Mouse (Mus musculus): ENCODE results near the gene Cyb5r4. TPM values are rescaled to one million over a fixed set of nuclear protein-coding genes. Genes with fewer than 3 reads are reported as not detected.
"Not testable (repeated sequence)": the region's sequence is repeated elsewhere in the genome, so short reads cannot be mapped to it uniquely, and the experiment has no call there.

The Cyb5r4 gene
- total RNA-seq (2021): 10 to 100 TPM; 33.2 to 33.5 TPM
- long read RNA-seq, experiment 1, transcript Cyb5r4-201 (16 exons, 2,644 nt): major isoform, 34 of 63 reads
- long read RNA-seq, experiment 1, partial matches to known transcripts: 0 of 63 reads
- long read RNA-seq, experiment 1, other reads (novel, unspliced or antisense): 29 of 63 reads
- long read RNA-seq, experiment 2, transcript Cyb5r4-201 (16 exons, 2,644 nt): major isoform, 36 of 60 reads
- long read RNA-seq, experiment 2, partial matches to known transcripts: 3 of 60 reads
- long read RNA-seq, experiment 2, other reads (novel, unspliced or antisense): 21 of 60 reads

DNA sequence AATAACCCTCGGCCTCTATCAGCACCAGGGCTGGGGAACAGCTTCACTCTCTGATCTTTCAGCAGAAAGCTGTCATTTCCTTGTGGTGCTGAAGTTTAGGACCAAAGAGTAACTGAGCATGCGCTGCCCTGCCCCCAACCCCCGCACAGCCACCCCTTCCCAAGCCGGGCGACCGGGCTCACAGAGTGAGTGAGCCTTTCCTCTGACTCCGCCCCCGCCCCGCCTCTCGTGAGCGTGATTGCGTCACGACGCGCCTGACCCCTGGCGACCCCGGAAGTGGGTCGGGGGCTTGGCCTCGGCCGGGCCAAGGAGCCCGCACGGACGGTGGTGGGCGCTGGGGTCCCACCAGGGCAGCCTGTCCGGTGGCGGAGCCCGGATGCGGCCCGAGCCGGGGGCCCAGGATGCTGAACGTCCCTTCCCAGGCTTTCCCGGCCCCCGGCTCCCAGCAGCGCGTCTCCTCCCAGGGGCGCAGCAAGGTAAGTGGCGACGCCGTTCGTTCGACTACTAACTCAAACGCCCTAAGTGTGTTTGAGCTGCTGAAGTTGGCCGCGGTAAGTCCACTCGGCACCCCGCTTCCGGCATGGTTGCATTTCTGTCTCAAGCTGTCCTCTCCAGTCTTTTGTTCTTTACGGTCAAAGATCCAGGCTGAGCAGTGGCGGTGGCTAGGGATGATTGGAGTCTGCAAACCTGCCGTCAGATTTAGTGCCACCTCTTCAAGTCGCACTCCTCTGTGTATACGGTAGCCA lies at the start of gene Cyb5r4:
Gene Cyb5r4, plus strand, starts transcription at position 237 of the 746 bp plus-strand sequence.
- no peak for TF ChIP-seq CTCF (conservative IDR thresholded peaks at IDR 0.05)
- peak within 1 kb of the TSS; percentile 85 for H3K27ac ChIP-seq
- H3K4me3 ChIP-seq: peak within 1 kb of the TSS; percentile 88
- peak; percentile 93 to 95 for DNase-seq (ENCODE audit: low spot score in 2 of 2)

DNA sequence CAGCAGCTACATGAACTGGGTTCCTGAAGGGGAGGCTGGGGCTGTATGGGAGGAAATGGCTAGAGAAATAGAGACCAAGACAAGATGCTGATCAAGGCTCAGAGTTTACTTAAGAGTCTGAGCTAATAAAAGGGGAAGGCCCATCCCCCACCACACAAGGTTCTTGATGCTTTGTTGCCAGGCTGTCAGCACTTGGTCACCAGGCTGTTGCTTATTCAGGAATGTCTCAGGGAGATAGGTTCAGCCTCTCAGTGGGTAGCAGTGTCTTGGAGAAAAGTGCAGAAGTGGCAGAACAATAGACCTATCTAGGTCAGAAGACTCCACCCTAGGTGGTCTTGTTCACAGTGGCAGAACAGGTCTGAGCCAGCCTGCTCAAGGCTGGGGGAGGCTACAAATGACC lies 49.3 kb upstream of the Cyb5r4 start:
- H3K27ac ChIP-seq; DNase-seq (ENCODE audit: low spot score in 2 of 2); H3K4me3 ChIP-seq: not testable (repeated sequence)

- DNase-seq (ENCODE audit: low spot score in 2 of 2): peak; percentile 28 to 34
- H3K27ac ChIP-seq: no peak overlapping the region
These were observed 48.3 kb upstream of the Cyb5r4 start for GRCm38 (mm10) chr9:86973562-86973961.

GRCm38 (mm10) chr9:86976896-86977295 lies 44.9 kb upstream of the Cyb5r4 start:
- peak overlapping the region; percentile 36; the same call in 1 of the 2 replicates for H3K27ac ChIP-seq
- DNase-seq (ENCODE audit: low spot score in 2 of 2): peak in 1 of 2 experiments; percentile 28
- no peak for TF ChIP-seq CTCF (conservative IDR thresholded peaks at IDR 0.05)
- H3K4me3 ChIP-seq: no peak overlapping the region

More at GRCm38 (mm10) chr9:86973562-86973961, 48.3 kb upstream of the Cyb5r4 start:
- H3K4me3 ChIP-seq: no peak overlapping the region
- TF ChIP-seq CTCF (conservative IDR thresholded peaks at IDR 0.05): no peak

GRCm38 (mm10) chr9:86978257-86978907 lies 43.4 kb upstream of the Cyb5r4 start:
- no peak for DNase-seq (ENCODE audit: low spot score in 2 of 2)
- TF ChIP-seq CTCF (conservative IDR thresholded peaks at IDR 0.05): no peak
- H3K27ac ChIP-seq: no peak overlapping the region
- H3K4me3 ChIP-seq: no peak overlapping the region

DNA sequence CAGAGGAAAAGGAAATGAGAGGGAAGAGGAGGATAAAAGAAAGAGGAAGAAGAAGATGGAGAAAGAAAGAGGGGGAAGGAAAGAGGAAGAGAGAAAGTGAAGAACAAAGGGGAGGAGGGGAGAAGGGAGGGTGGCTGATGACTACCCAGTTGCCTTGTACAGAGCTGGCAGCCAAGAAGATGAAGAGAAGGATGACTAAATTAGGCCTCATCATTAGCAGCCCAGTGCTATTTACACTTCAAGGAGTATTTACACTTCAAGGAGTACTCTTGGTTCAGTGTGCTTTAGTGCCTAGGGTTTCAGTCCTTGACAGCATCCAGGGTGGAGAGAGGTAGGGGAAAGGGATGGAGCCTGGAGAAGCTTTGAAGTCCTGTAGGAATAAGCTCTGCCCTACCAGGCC lies 41.8 kb upstream of the Cyb5r4 start:
- Histone ChIP-seq H3K4me3 (no peak overlapping the region), H3K27ac (no peak overlapping the region)
- TF ChIP-seq CTCF (conservative IDR thresholded peaks at IDR 0.05): no peak
- DNase-seq (ENCODE audit: low spot score in 2 of 2): no peak

- no peak overlapping the region for H3K27ac ChIP-seq
- TF ChIP-seq CTCF (conservative IDR thresholded peaks at IDR 0.05): no peak
- DNase-seq (ENCODE audit: low spot score in 2 of 2): no peak
These were observed 40.9 kb upstream of the Cyb5r4 start for GRCm38 (mm10) chr9:86980942-86981341.

DNA sequence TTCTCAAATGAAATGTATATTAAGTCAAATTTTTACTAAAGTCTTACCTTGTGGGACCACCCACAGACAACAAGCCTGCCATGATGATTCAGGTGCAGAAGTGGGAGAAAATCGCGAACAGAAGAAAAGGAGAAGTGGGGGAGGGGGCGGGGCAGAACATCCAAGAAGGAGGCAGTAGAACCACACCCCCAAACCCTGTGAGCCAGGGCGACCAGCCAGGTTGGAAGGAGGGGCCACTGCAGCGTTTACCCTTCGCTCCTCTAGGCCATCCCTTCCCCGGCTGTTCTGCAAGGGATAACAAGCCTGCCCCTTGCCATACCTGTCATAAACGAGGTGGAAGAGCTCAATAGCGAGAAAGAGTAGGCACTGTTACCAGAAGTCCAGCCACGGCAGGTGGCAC lies 40.3 kb upstream of the Cyb5r4 start:
- H3K27ac ChIP-seq: no peak overlapping the region
- H3K4me3 ChIP-seq: no peak overlapping the region
- TF ChIP-seq CTCF (conservative IDR thresholded peaks at IDR 0.05): no peak
- no peak for DNase-seq (ENCODE audit: low spot score in 2 of 2)

More at GRCm38 (mm10) chr9:86980942-86981341, 40.9 kb upstream of the Cyb5r4 start:
- no peak overlapping the region for H3K4me3 ChIP-seq

GRCm38 (mm10) chr9:86984583-86984982 lies 37.2 kb upstream of the Cyb5r4 start:
- Histone ChIP-seq H3K27ac (no peak overlapping the region), H3K4me3 (no peak overlapping the region)
- no peak for DNase-seq (ENCODE audit: low spot score in 2 of 2)
- no peak for TF ChIP-seq CTCF (conservative IDR thresholded peaks at IDR 0.05)

DNA sequence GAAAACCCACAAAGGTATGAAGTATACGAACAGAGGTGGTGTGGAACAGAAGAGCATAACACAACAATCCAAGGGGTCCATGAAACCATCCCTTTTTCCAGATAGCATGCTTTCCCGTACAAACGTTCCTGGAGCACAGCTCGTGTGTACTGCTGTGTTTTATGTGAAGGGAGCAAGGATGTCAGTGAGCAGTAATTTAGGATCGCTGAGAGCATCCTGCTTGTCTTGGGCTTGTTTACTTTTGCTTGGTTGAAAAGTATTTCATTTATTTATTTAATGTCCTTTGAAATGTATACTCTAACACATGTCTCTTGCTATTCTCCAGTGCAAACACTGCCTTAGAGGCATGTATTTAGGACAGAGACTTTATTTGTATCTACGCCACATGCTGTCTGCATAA lies 36.7 kb upstream of the Cyb5r4 start:
- no peak overlapping the region for H3K27ac ChIP-seq
- H3K4me3 ChIP-seq: no peak overlapping the region
- TF ChIP-seq CTCF (conservative IDR thresholded peaks at IDR 0.05): no peak
- no peak for DNase-seq (ENCODE audit: low spot score in 2 of 2)

- no peak for TF ChIP-seq CTCF (conservative IDR thresholded peaks at IDR 0.05)
- H3K27ac ChIP-seq: no peak overlapping the region
- H3K4me3 ChIP-seq: no peak overlapping the region
- DNase-seq (ENCODE audit: low spot score in 2 of 2): no peak
These were observed 35.0 kb upstream of the Cyb5r4 start for GRCm38 (mm10) chr9:86986703-86987296.

GRCm38 (mm10) chr9:86989822-86990221 lies 32.0 kb upstream of the Cyb5r4 start:
- no peak overlapping the region for H3K27ac ChIP-seq
- no peak overlapping the region for H3K4me3 ChIP-seq
- no peak for DNase-seq (ENCODE audit: low spot score in 2 of 2)
- no peak for TF ChIP-seq CTCF (conservative IDR thresholded peaks at IDR 0.05)

- H3K27ac ChIP-seq: no peak overlapping the region
- TF ChIP-seq CTCF (conservative IDR thresholded peaks at IDR 0.05): no peak
- no peak overlapping the region for H3K4me3 ChIP-seq
- no peak for DNase-seq (ENCODE audit: low spot score in 2 of 2)
These were observed 30.1 kb upstream of the Cyb5r4 start for GRCm38 (mm10) chr9:86991758-86992157.

Data from layer of hippocampus, adult 2 months (tissue).